Mouse (Mus musculus) midbrain, embryonic 13.5 days (tissue): Measurements from ENCODE around the gene Sez6. TPM values are rescaled to one million over a fixed set of nuclear protein-coding genes. Genes with fewer than 3 reads are reported as not detected.

Experiments
- ATAC-seq: fragments of 200-750 bp; cut with Nextera tagmentation; 2 replicates; pipeline ENCODE4 v1.8.0; 2017; ENCODE audit warnings: mild to moderate bottlenecking, moderate TSS enrichment, moderate library complexity
- H3K27ac ChIP-seq: fragments of 300-500 bp; sonication (generic); 2 replicates; pipeline ENCODE4 v1.5.1; 2015; ENCODE audit warnings: inconsistent platforms, mild to moderate bottlenecking, moderate library complexity
- H3K27me3 ChIP-seq: fragments of 300-500 bp; sonication (generic); 2 replicates; pipeline ENCODE4 v1.6.1; 2015; ENCODE audit warnings: mild to moderate bottlenecking, inconsistent platforms
- H3K36me3 ChIP-seq: fragments of 300-500 bp; sonication (generic); 2 replicates; pipeline ENCODE4 v1.6.1; 2015; ENCODE audit warnings: mild to moderate bottlenecking, inconsistent platforms
- H3K4me1 ChIP-seq: fragments of 300-500 bp; sonication (generic); replicated peaks from 2 replicates; pipeline ENCODE4 v1.6.1; 2015; ENCODE audit warnings: inconsistent platforms
- H3K4me2 ChIP-seq: fragments of 300-500 bp; sonication (generic); replicated peaks from 2 replicates; pipeline ENCODE4 v1.6.1; 2015; ENCODE audit warnings: moderate library complexity, mild to moderate bottlenecking, inconsistent platforms
- H3K4me3 ChIP-seq: fragments of 300-500 bp; sonication (generic); replicated peaks from 2 replicates; pipeline ENCODE4 v1.5.1; 2015; ENCODE audit warnings: mild to moderate bottlenecking, inconsistent platforms
- H3K9ac ChIP-seq: fragments of 300-500 bp; sonication (generic); replicated peaks from 2 replicates; pipeline ENCODE4 v1.6.1; 2015; ENCODE audit warnings: mild to moderate bottlenecking, inconsistent platforms
- H3K9me3 ChIP-seq: fragments of 300-500 bp; sonication (generic); 2 replicates; pipeline ENCODE4 v1.6.1; 2016; ENCODE audit warnings: mild to moderate bottlenecking, inconsistent platforms
- WGBS: fragments of 180-500 bp; shearing (Covaris S2); methylation state at CpG from one replicate; pipeline ENCODE4 v1.1.7; 2015; 5-methylcytosine and 5-hydroxymethylcytosine counted together
- polyA plus RNA-seq: library from polyadenylated mRNA; unstranded; fragments of >200 nt; fragmentation: Nextera tagmentation; extraction: Ambion mirVana; gene quantifications from 2 replicates; pipeline ENCODE4 v1.2.1, GENCODE M21; 2015

Sez6 gene
- polyA plus RNA-seq: 118 TPM in 2 replicates

DNA sequence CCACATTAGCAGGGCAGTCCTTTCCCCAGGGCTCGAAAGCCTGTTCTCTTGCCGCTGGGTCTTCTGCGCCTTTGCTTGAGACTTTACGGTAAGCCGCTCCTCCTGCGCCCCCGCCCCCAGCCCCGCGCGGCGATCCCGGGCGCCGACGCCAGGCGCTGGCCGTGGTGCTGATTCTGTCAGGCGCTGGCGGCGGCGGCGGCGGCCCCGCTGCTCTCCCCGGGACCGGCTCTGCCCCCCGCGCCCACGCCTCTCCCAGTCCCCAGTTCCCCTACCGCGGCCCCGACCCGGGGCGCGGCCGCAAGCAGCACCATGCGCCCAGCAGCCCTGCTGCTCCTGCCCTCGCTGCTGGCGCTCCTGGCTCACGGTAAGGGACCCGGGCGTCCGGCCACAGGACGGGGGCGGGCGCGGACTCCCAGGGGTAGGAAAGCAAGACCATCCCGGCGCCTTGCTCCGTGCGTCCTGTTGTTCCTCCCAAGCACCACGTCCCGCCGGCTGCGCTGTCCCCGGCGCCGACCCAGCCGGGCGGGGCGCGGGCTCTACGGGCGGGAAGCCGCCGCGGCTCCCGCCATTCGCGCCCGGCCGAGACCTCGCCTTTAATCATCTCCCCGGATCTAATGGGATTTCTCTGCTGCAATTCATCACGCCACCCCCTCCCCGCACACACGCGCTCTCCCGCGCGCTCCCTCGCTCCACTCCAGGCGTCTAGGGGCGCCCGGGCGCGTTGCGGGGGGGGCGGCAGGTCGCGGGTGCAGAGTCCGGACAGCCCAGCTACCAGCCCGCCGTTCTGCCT is at the start of gene Sez6:
Gene Sez6 (plus strand): TSS at position 50 of the 790 bp plus-strand sequence.
- peaks cover 83% of the 10 kb centered on the region for H3K4me1 ChIP-seq
- under 1% methylated on average over 93 of the region's 94 CpGs for WGBS
- H3K9me3 ChIP-seq: no peaks in the 10 kb centered on the region
- H3K36me3 ChIP-seq: no peaks in the 10 kb centered on the region
- H3K4me3 ChIP-seq: peak within 1 kb of the TSS; percentile 88
- H3K9ac ChIP-seq: peak within 1 kb of the TSS; percentile 91
- peaks cover 63% of the 10 kb centered on the region for H3K27me3 ChIP-seq
- ATAC-seq: peak; percentile 75
- H3K4me2 ChIP-seq: peak within 1 kb of the TSS; percentile 96
- peak within 1 kb of the TSS; percentile 96 for H3K27ac ChIP-seq

DNA sequence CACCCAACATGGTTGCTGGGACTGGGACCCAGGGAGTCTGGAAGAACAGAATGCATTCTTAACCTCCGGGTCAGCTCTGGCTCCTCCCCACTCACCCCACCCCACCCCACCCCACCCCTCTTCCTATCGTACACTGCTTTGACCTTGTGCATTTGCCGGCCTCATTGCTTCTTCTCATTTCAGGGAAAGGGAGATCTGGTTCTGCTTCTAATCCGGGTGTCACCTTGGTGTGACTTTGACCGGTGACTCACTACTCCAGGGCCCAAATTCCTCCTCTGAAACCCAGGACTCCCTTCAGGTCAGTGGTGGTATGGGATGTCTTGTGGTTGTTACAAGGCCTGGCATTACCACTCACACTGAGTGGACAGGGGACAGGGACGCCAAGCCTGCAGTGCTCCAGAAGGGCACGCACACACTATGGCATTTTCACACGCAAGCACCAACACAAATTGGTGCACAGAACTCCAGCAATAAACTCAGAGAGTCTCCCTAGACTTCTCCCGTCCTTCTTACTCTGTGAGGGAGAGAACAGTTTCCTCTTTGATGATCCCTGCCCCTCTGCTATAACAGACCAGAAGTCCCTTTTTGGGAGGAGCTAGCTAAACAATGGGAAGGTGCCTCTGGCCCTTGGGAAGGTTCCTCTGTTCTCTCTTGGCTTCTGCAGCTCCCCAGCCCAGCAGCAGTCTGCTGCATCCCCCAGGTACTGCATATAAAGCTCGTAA is 45.9 kb upstream of the Sez6 start:
- Histone ChIP-seq H3K9me3 (no peaks in the 10 kb centered on the region), H3K27me3 (peaks cover 34% of the 10 kb centered on the region), H3K9ac (no peak overlapping the region), H3K27ac (peak overlapping the region; percentile 86), H3K4me1 (peaks cover 63% of the 10 kb centered on the region), H3K4me2 (peak overlapping the region; percentile 15; the same call in 1 of the 2 replicates), H3K36me3 (no peaks in the 10 kb centered on the region), H3K4me3 (no peak overlapping the region)
- 25% methylated on average over 10 of the region's 10 CpGs for WGBS
- peak; percentile 21 for ATAC-seq

DNA sequence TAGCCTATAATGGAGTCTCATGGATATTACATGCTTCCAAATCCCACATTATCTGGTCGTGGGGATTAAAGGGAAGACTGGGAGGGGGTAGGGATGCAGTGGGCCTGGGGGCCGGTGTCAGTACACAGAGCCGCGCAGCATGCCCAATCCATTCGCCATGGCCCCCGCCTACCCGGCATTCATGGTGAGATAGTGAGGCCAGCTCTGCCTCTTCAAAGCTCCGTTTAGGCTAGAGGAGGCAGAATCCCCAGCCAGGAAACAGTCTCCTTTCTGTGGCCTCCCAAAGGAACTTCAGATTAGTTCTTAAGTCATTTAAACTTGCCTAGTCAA is 45.4 kb upstream of the Sez6 start:
- H3K9ac ChIP-seq: no peak overlapping the region
- peaks cover 34% of the 10 kb centered on the region for H3K27me3 ChIP-seq
- peak overlapping the region; percentile 86 for H3K27ac ChIP-seq
- WGBS: 8% methylated on average over 8 of the region's 8 CpGs
- no peak overlapping the region for H3K4me3 ChIP-seq
- H3K4me1 ChIP-seq: peaks cover 63% of the 10 kb centered on the region
- no peaks in the 10 kb centered on the region for H3K36me3 ChIP-seq
- peak; percentile 88 for ATAC-seq
- peak overlapping the region; percentile 15; the same call in 1 of the 2 replicates for H3K4me2 ChIP-seq
- no peaks in the 10 kb centered on the region for H3K9me3 ChIP-seq

DNA sequence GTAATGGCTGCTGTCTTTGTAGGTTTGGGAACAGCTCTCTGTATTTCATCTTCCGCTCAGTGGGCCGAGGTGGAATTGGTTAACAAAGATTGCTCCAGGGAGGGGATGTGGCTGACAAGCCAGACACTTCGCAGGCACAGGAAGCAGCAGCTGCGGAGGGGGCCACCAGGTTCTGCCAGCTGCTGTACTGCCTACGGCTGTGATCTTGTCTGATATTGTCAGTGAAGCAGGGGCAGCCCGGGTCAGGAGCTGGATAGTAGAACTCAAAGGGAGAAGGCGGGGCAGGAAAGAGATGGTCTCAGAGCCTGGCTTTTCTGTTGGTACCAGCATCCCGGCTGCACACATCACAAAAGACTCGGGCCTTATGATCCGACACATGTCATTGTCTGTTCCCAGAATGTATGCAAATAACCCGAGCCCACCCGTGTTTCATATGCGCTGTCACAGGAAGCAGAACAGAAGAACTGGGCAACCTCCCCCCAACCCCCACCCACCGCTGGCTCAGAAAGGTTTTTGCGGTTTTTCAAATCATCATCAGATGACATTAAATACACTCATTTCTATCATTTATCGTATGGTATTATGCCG is 43.1 kb upstream of the Sez6 start:
- peak overlapping the region; percentile 23; the same call in 1 of the 2 replicates for H3K4me2 ChIP-seq
- H3K9ac ChIP-seq: peak overlapping the region; percentile 51
- peak; percentile 80 for ATAC-seq
- peak overlapping the region; percentile 86 for H3K27ac ChIP-seq
- peaks cover 23% of the 10 kb centered on the region for H3K27me3 ChIP-seq
- 17% methylated on average over 17 of the region's 17 CpGs for WGBS
- H3K9me3 ChIP-seq: no peaks in the 10 kb centered on the region
- no peak overlapping the region for H3K4me3 ChIP-seq
- peaks cover 75% of the 10 kb centered on the region for H3K4me1 ChIP-seq
- no peaks in the 10 kb centered on the region for H3K36me3 ChIP-seq

DNA sequence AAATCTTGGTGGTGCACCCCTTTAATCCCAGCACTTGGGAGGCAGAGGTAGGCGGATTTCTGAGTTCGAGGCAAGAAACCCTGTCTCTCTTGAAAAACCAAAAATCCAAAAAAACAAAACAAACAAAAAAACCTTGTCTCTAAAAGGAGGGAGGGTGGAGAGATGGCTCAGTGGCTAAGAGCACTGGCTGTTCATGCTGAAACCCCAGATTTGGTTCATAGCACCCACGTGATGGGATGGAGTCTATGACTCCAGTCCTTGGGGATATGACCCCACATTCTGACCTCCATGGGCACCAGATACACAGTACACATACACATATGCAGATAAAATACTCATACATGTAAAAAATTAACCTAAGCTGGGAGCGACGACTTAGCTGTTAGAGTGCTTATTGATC is 41.8 kb upstream of the Sez6 start:
- 94% methylated on average over 5 of the region's 5 CpGs for WGBS
- Histone ChIP-seq H3K27ac (peak overlapping the region; percentile 86), H3K4me2 (no peak overlapping the region), H3K27me3 (peaks cover 12% of the 10 kb centered on the region), H3K4me1 (peaks cover 86% of the 10 kb centered on the region), H3K9me3 (no peaks in the 10 kb centered on the region), H3K4me3 (no peak overlapping the region), H3K36me3 (no peaks in the 10 kb centered on the region), H3K9ac (no peak overlapping the region)
- no peak for ATAC-seq

DNA sequence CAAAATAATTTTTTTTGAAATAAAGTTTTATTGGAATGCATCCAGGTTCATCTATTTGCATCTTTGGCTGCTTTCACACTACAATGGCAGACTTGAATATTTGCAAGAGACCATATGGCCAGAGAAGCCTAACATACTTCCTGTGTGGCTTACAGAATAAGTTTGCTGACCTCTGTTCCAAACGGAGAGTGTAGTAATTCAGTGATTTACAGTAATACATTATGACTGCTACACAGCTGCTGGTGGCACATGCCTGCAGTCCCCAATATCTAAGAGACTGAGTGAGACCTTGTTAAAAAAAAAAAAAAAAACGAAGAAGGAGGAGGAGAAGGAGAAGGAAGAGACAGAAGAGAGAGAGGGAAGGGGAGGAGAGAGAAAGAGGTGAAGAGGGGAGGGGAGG is 41.1 kb upstream of the Sez6 start:
- H3K4me2 ChIP-seq: no peak overlapping the region

DNA sequence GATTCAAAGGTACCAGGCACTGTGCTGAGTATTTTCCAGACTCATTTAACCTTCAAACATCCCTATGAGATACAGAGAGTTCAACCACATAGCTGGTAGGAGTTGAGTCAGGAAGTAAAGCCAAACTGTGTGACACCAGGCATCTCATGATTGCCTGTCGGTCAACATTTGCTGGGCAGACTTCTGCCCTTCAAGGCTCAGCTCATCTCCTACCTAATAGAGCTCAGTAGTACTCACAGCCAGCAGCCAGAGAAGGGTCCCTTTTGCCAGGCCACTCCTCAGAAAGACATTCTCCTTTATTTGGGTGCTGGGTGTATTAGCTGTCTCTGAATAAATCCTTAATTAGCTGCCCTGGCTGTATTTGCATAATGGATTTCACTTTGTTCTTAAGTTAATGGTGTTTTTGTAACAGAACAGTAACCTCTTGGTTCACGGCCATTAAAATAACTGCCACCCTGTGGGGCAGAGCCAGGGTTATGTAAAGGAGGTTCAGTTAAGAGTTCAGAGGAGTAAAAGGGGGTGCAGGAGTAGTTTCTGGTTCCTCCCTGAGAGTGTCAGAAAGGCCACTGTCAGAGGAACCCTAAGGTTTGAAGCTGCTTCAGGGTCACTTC is 39.8 kb upstream of the Sez6 start:
- ATAC-seq: no peak
- Histone ChIP-seq H3K4me3 (no peak overlapping the region), H3K27ac (peak overlapping the region; percentile 37; the same call in 1 of the 2 replicates), H3K4me1 (peaks cover 85% of the 10 kb centered on the region), H3K27me3 (peaks cover 8% of the 10 kb centered on the region; the same call in 1 of the 2 replicates), H3K4me2 (no peak overlapping the region), H3K9me3 (no peaks in the 10 kb centered on the region), H3K9ac (no peak overlapping the region), H3K36me3 (no peaks in the 10 kb centered on the region)
- WGBS: 55% methylated on average over 2 of the region's 2 CpGs

More for the DNA sequence above, 41.1 kb upstream of the Sez6 start:
- no peaks in the 10 kb centered on the region for H3K9me3 ChIP-seq
- H3K27ac ChIP-seq: no peak overlapping the region
- no peak overlapping the region for H3K9ac ChIP-seq
- H3K36me3 ChIP-seq: no peaks in the 10 kb centered on the region
- no peak for ATAC-seq
- H3K4me1 ChIP-seq: peaks cover 86% of the 10 kb centered on the region
- H3K4me3 ChIP-seq: no peak overlapping the region
- 62% methylated on average over 1 of the region's 2 CpGs for WGBS
- H3K27me3 ChIP-seq: peaks cover 8% of the 10 kb centered on the region; the same call in 1 of the 2 replicates

DNA sequence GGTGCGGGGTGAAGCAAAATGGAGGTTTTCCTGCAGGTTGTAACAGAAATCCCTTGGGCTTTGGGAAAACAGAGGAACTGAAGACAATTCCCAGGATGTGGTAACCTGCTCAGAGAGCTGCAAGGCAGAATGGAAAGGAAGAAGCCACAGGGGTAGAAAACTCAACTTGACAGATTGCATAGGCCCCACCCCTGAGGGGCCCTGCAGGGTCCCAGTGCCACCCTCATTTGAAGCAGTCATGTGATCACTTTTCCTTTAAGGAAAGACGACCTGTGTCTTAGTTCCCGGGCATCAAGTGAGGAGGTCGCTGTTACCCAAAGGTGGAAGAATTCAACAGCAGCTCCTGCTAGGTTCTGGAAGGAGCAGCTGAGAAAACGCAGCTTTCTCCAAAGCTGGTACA is 37.7 kb upstream of the Sez6 start:
- H3K9me3 ChIP-seq: no peaks in the 10 kb centered on the region
- H3K4me1 ChIP-seq: peaks cover 85% of the 10 kb centered on the region
- ATAC-seq: no peak
- peak overlapping the region; percentile 96 for H3K27ac ChIP-seq
- H3K36me3 ChIP-seq: no peaks in the 10 kb centered on the region
- H3K4me3 ChIP-seq: 0 out of 2 replicates have a peak overlapping the region, but pooled peaks have one; percentile 20
- peak overlapping the region; percentile 41 for H3K4me2 ChIP-seq
- peak overlapping the region; percentile 4; the same call in 1 of the 2 replicates for H3K9ac ChIP-seq
- 4% methylated on average over 5 of the region's 5 CpGs for WGBS
- H3K27me3 ChIP-seq: peaks cover 8% of the 10 kb centered on the region; the same call in 1 of the 2 replicates

DNA sequence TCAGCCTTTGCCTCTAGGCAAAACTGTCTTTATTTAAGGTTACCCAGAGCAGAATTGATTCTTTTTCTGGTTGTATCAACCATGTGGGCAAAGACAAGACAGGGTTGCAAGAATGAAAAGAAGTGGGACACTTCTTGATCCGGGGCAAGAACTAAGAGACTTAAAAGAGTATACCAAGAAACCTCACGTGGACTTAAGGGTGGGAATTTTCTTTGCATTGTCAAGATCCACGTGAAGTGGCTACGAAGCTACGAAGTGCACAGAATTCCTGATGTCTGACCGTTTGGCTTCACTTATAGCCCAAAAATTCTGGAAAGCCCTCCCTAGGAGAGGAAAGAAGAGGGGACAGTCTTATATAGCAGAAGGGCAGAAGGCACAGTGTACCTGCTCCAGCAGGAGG is 37.3 kb upstream of the Sez6 start:
- Histone ChIP-seq H3K9ac (peak overlapping the region; percentile 4; the same call in 1 of the 2 replicates), H3K4me3 (peak overlapping the region; percentile 20), H3K27ac (peak overlapping the region; percentile 96), H3K4me1 (peaks cover 85% of the 10 kb centered on the region), H3K4me2 (peak overlapping the region; percentile 41), H3K27me3 (peaks cover 8% of the 10 kb centered on the region; the same call in 1 of the 2 replicates), H3K9me3 (no peaks in the 10 kb centered on the region), H3K36me3 (no peaks in the 10 kb centered on the region)
- WGBS: 13% methylated on average over 6 of the region's 6 CpGs
- no peak for ATAC-seq

DNA sequence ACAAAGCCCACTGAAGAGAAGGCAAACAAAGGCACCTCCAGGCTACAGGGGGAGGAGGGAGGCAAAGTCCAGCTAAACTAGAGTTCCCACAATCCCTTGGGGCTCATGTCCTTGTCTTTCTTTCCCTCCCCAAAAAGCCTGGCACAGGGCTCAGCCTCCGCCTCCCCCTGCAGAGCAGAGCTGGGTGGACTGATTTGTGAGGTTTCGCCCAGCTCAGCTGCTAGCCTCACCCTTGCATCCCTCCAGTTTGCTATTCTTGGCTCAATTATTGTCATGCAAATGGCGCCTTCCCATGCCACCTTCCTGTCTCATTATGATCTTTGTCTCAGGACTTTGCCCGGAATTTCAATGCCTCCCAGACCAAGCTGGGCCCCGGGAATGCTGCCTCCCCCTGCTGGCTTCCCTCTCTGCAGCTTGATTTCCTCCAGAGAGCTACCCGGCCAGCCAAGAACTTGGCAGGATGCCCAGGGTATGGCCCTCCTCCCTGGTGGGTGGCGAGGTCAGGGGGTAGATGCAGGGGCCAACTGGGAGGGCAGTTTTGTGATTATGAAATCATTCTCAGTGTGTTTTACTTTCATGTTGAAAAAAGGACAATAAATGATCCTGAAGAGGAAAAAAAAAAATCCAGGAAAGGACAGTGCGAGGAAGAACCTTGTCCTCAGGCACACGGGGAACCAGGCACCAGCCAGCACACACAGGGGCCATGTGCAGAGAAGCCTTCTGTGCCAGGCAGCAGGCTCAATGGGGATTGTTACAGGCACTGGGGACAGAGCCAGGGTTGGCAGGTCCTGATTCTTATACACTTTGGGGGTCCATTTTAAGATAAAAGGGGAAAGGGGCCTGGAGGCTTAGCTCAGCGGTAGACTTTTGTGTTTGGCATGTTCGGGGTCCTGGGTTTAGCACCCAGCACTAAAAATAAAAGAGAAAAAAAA is 36.5 kb upstream of the Sez6 start, which contains the start of gene Pipox:
Gene Pipox (minus strand): TSS at position 310 of the 932 bp plus-strand sequence.
- no peaks in the 10 kb centered on the region for H3K36me3 ChIP-seq
- H3K27ac ChIP-seq: peak within 1 kb of the TSS; percentile 97
- peak within 1 kb of the TSS; percentile 41 for H3K4me2 ChIP-seq
- peak; percentile 85 for ATAC-seq
- H3K9ac ChIP-seq: peak within 1 kb of the TSS; percentile 4; the same call in 1 of the 2 replicates
- no peaks in the 10 kb centered on the region for H3K9me3 ChIP-seq
- WGBS: 2% methylated on average over 11 of the region's 11 CpGs
- peaks cover 11% of the 10 kb centered on the region; the same call in 1 of the 2 replicates for H3K27me3 ChIP-seq
- peak within 1 kb of the TSS; percentile 20 for H3K4me3 ChIP-seq
- H3K4me1 ChIP-seq: peaks cover 85% of the 10 kb centered on the region
